Mouse (Mus musculus) thymus, adult 2 months (tissue): Measurements from ENCODE around the gene Abcg5.

Experiments
- CTCF ChIP-seq: fragments of 200-500 bp; IDR thresholded peaks from 2 replicates; pipeline ENCODE4 v1.5.1; 2012; ENCODE audit warnings: mild to moderate bottlenecking, control low read depth, low read length, moderate library complexity, borderline replicate concordance; ENCODE audit not compliant: control insufficient read depth, poor library complexity, insufficient read depth; ENCODE audit errors: extremely low read depth
- POLR2A ChIP-seq: fragments of 200-500 bp; IDR thresholded peaks from 2 replicates; pipeline ENCODE4 v1.6.1; 2012; ENCODE audit warnings: mild to moderate bottlenecking, low read length, control low read depth, moderate library complexity; ENCODE audit not compliant: control insufficient read depth, poor library complexity, insufficient read depth; ENCODE audit errors: extremely low read depth

DNA sequence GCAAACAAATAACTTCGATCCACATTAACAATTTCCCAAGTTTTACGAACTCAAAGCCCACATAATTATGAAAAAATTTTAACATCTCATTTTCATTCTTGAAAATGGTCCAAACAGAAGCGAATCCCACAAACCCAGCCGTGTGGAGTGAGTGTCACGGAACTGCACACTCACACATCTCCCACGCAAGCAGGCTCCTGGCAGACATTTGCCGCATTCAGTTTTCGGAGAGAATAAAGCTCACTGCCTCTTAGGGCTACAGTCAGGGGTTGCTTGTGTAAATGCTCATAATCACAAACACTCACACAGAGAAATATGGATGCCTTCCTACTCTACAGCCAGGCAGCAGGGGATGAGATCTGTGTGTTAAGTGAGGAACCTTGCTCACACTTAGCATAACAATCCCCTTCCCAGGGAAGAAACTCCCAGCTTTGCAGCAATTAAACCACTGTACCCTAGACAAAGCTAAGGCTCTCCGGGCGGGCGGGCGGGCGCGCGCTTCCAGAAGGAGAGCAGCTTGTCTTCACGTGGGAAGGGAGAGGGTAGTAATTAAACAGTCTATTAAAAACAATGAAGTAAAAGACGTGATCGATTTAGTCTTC is 30.9 kb upstream of the Abcg5 start:
- TF ChIP-seq POLR2A (no peak), CTCF (no peak)
